ENCODE assay signal across 14 mouse cellular contexts in the genomic region with DNA sequence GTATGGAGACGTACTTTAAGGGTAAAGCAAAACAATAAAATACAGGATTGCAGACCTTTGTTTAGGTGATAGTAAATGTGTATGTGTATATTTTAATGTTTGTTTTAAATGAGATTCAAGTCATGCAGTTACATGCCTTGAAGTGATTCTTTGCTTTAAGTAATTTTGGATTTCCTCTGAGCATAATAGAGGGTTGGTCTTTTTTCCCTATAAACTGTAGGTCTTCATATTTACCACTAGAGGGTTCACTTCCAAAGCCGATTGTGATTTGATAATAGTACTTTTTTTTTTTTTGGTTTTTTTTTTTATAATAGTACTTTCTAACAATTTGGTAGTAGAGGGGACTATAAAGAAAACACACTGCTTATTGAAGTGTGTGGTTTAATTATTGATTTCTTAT. TPM values are rescaled to one million over a fixed set of nuclear protein-coding genes. Genes with fewer than 3 reads are reported as not detected.
A peak's percentile ranks its signal among the peaks of the same experiment; 100 is the strongest.
DNase-seq lines count a peak whose midpoint lies in the region; ATAC-seq and TF ChIP-seq lines count a peak whose summit lies in the region.
"Had no signal": no experiment of that assay in that cellular context is flagged by ENCODE, and none has a peak within 500 bp of the region (broad histone marks: within the 10 kb centered on the region; RNA-seq: fewer than 3 reads in every experiment).

No protein-coding gene starts in this region.

- H3K27ac ChIP-seq in liver, adult 2 months (replicated peaks; ENCODE audit: insufficient read depth, low read depth, low read length) = no peak overlapping the region
- H3K27ac ChIP-seq in liver, embryonic 11.5 days (ENCODE audit: low read depth, low read length) = no peak overlapping the region
- no peak overlapping the region for H3K27ac ChIP-seq in kidney, adult 2 months (ENCODE audit: insufficient read depth, low read depth, low read length)
- H3K27ac ChIP-seq: kidney, embryonic 15.5 days; neural tube, embryonic 12.5 days had no signal

- H3K4me2 ChIP-seq in liver, embryonic 11.5 days = no peak overlapping the region
- H3K4me2 ChIP-seq: kidney, embryonic 15.5 days; neural tube, embryonic 12.5 days had no signal

- TF ChIP-seq POLR2A in liver, adult 2 months (IDR thresholded peaks at IDR 0.05; ENCODE audit: extremely low read depth, insufficient read depth, low read length) = no peak
- no peak for TF ChIP-seq POLR2A in kidney, adult 2 months (IDR thresholded peaks at IDR 0.05; ENCODE audit: low read depth, low read length)

- peaks cover 17% of the 10 kb centered on the region for H3K36me3 ChIP-seq in liver, adult 2 months (ENCODE audit: control insufficient read depth, insufficient read depth, low read length)
- peaks cover 7% of the 10 kb centered on the region; the same call in 1 of the 2 replicates for H3K36me3 ChIP-seq in liver, embryonic 11.5 days (ENCODE audit: control insufficient read depth, insufficient read depth, low read length)
- H3K36me3 ChIP-seq in kidney, adult 2 months (ENCODE audit: control insufficient read depth, insufficient read depth, low read length) = peaks cover 1% of the 10 kb centered on the region

- H3K79me2 ChIP-seq in liver, adult 2 months (ENCODE audit: control insufficient read depth, insufficient read depth, low read length) = no peaks in the 10 kb centered on the region; the same call in 1 of the 2 replicates

- H3K27me3 ChIP-seq in liver, adult 2 months (ENCODE audit: control insufficient read depth, insufficient read depth, low read length) = no peaks in the 10 kb centered on the region
- H3K27me3 ChIP-seq in liver, embryonic 11.5 days (replicated peaks; ENCODE audit: control insufficient read depth, insufficient read depth, low read length) = no peaks in the 10 kb centered on the region
- no peaks in the 10 kb centered on the region for H3K27me3 ChIP-seq in kidney, adult 2 months (replicated peaks; ENCODE audit: control insufficient read depth, insufficient read depth, low read length)
- H3K27me3 ChIP-seq: kidney, embryonic 15.5 days; neural tube, embryonic 12.5 days had no signal

- TF ChIP-seq CTCF in liver, adult 2 months (IDR thresholded peaks at IDR 0.05; ENCODE audit: low read depth, low read length) = no peak
- TF ChIP-seq CTCF in kidney, adult 2 months (conservative IDR thresholded peaks at IDR 0.05; ENCODE audit: insufficient read depth, insufficient read length, low read depth, low read length) = no peak

- peaks cover 5% of the 10 kb centered on the region; the same call in 1 of the 2 replicates for H3K4me1 ChIP-seq in liver, adult 2 months (ENCODE audit: control insufficient read depth, insufficient read depth, low read length)
- H3K4me1 ChIP-seq in liver, embryonic 11.5 days (replicated peaks; ENCODE audit: control insufficient read depth, insufficient read depth, low read length) = no peaks in the 10 kb centered on the region
- H3K4me1 ChIP-seq in kidney, adult 2 months (ENCODE audit: control insufficient read depth, insufficient read depth, low read length) = no peaks in the 10 kb centered on the region
- H3K4me1 ChIP-seq: kidney, embryonic 15.5 days; neural tube, embryonic 12.5 days had no signal

- H3K9ac ChIP-seq in liver, adult 2 months (ENCODE audit: low read depth, low read length) = no peak overlapping the region
- H3K9ac ChIP-seq in liver, embryonic 11.5 days (ENCODE audit: low read depth, low read length) = no peak overlapping the region
- H3K9ac ChIP-seq: kidney, embryonic 15.5 days; neural tube, embryonic 12.5 days had no signal

- no peak overlapping the region for H3K4me3 ChIP-seq in liver, adult 2 months (ENCODE audit: insufficient read depth, low read depth, low read length)
- no peak overlapping the region for H3K4me3 ChIP-seq in liver, embryonic 11.5 days (ENCODE audit: low read depth, low read length)
- no peak overlapping the region for H3K4me3 ChIP-seq in kidney, adult 2 months (ENCODE audit: insufficient read depth, low read depth, low read length)
- H3K4me3 ChIP-seq: kidney, embryonic 15.5 days; neural tube, embryonic 12.5 days had no signal

- H3K9me3 ChIP-seq in liver, embryonic 11.5 days (ENCODE audit: control insufficient read depth, low read length) = no peaks in the 10 kb centered on the region
- H3K9me3 ChIP-seq: kidney, embryonic 15.5 days; neural tube, embryonic 12.5 days had no signal

- no peak for ATAC-seq in liver, embryonic 11.5 days (replicated peaks; ENCODE audit: low FRiP score)
- ATAC-seq in activated CD4-positive, CD25-positive, alpha-beta regulatory T cell, adult 4 months = peak; percentile 84

- WGBS in liver, adult 2 months = 67% methylated on average over 2 of the region's 2 CpGs
- WGBS in liver, embryonic 11.5 days = 72% methylated on average over 2 of the region's 2 CpGs
- 50% methylated on average over 2 of the region's 2 CpGs for WGBS in kidney, adult 2 months

- peak; percentile 2 for DNase-seq in embryo, embryonic 11 days
- DNase-seq in embryo, embryonic 9.5 days (ENCODE audit: extremely low spot score) = no peak
- DNase-seq in liver, adult 2 months (ENCODE audit: extremely low read depth, low read depth, low spot score) = peak; percentile 7
- DNase-seq in liver, embryonic 11.5 days (ENCODE audit: low spot score) = no peak
- DNase-seq in retina, embryonic 14.5 days (ENCODE audit: low spot score) = peak; percentile 40
- DNase-seq in kidney, adult 2 months = no peak
- DNase-seq in frontal cortex, postnatal 10 days (ENCODE audit: low spot score in 2 of 2) = no peak
- DNase-seq: adrenal gland, postnatal 14 days; B cell, adult 2 months; cerebellum, adult 9-10 months; spleen, adult 18-20 months had no signal

RNA-seq across cellular contexts. Expression of a gene that starts 18.3 kb away (rescaled TPM):
- 18.1 and 18.3 TPM in 2 replicates for total RNA-seq in liver, adult 2 months (2014; rRNA removed)
- 15.5 and 17.3 TPM in 2 replicates for polyA plus RNA-seq in liver, adult 2 months (2012; rRNA removed)
- polyA plus RNA-seq in liver, embryonic 11.5 days (2014; fragmentation: Nextera tagmentation; extraction: Ambion mirVana) = 109 and 119 TPM in 2 replicates
- polyA plus RNA-seq in activated CD4-positive, CD25-positive, alpha-beta regulatory T cell, adult 4 months (2017; shearing (Covaris generic)) = 100 to 1,000 TPM; 111 to 138 TPM
- 18.9 and 20.7 TPM in 2 replicates for polyA plus RNA-seq in kidney, adult 2 months (2012; rRNA removed)

Comparison
In these comparisons a context has a peak if more than half of its experiments do, and no peak if none do; other contexts are left out.
1. DNase-seq: peak in embryo, embryonic 11 days (single experiment), liver, adult 2 months (single experiment) and retina, embryonic 14.5 days (single experiment); none in embryo, embryonic 9.5 days (single experiment), liver, embryonic 11.5 days (single experiment), kidney, adult 2 months (single experiment) and frontal cortex, postnatal 10 days (0 of 2).